Mouse (Mus musculus) limb, embryonic 11.5 days (tissue): Measurements from ENCODE around the gene Ap1b1. TPM values are rescaled to one million over a fixed set of nuclear protein-coding genes. Genes with fewer than 3 reads are reported as not detected.

ENCODE experiments used
- ATAC-seq: fragments of 200-750 bp; cut with Nextera tagmentation; 2 replicates; pipeline ENCODE4 v1.8.0; 2017; ENCODE audit warnings: low read depth; ENCODE audit not compliant: insufficient number of reproducible peaks, low FRiP score, low TSS enrichment
- DNase-seq: peaks from one replicate; pipeline ENCODE4 v3.0.0-alpha.2; 2015; ENCODE audit warnings: low spot score
- H3K27ac ChIP-seq: fragments of 300-500 bp; sonication (generic); replicated peaks from 2 replicates; pipeline ENCODE4 v1.5.1; 2014; ENCODE audit warnings: low read depth, mild to moderate bottlenecking, low read length
- H3K27me3 ChIP-seq: fragments of 300-500 bp; sonication (generic); 2 replicates; pipeline ENCODE4 v1.6.1; 2014; ENCODE audit warnings: mild to moderate bottlenecking, low read length, mixed read lengths; ENCODE audit not compliant: control insufficient read depth, insufficient read depth
- H3K36me3 ChIP-seq: fragments of 300-500 bp; sonication (generic); 2 replicates; pipeline ENCODE4 v1.6.1; 2014; ENCODE audit warnings: mild to moderate bottlenecking, low read length, moderate library complexity, mixed read lengths; ENCODE audit not compliant: control insufficient read depth, insufficient read depth
- H3K4me1 ChIP-seq: fragments of 300-500 bp; sonication (generic); 2 replicates; pipeline ENCODE4 v1.6.1; 2014; ENCODE audit warnings: low read length, mixed read lengths; ENCODE audit not compliant: control insufficient read depth, insufficient read depth
- H3K4me2 ChIP-seq: fragments of 300-500 bp; sonication (generic); 2 replicates; pipeline ENCODE4 v1.6.1; 2014; ENCODE audit warnings: low read depth, mild to moderate bottlenecking, moderate library complexity; ENCODE audit not compliant: severe bottlenecking
- H3K4me3 ChIP-seq: fragments of 300-500 bp; sonication (generic); 2 replicates; pipeline ENCODE4 v1.5.1; 2014; ENCODE audit warnings: low read depth, low read length
- H3K9ac ChIP-seq: fragments of 300-500 bp; sonication (generic); 2 replicates; pipeline ENCODE4 v1.6.1; 2014; ENCODE audit warnings: mild to moderate bottlenecking, low read length
- H3K9me3 ChIP-seq: fragments of 300-500 bp; sonication (generic); 2 replicates; pipeline ENCODE4 v1.6.1; 2016; ENCODE audit warnings: low read length; ENCODE audit not compliant: control insufficient read depth
- WGBS: fragments of 180-500 bp; shearing (Covaris S2); extraction: QIAGEN DNeasy Blood & Tissue Kit; methylation state at CpG from one replicate; pipeline ENCODE4 v1.1.7; 2014; 5-methylcytosine and 5-hydroxymethylcytosine counted together
- polyA plus RNA-seq: library from polyadenylated mRNA; unstranded; fragments of >200 nt; fragmentation: Nextera tagmentation; extraction: Ambion mirVana; gene quantifications from 2 replicates; pipeline ENCODE4 v1.2.1, GENCODE M21; 2014

Gene Ap1b1
- polyA plus RNA-seq, 1 experiment from 2014 or later = 48.9 TPM

GRCm38 (mm10) chr11:5025108-5025507 lies 38.5 kb downstream of the Ap1b1 start:
- no peak overlapping the region for H3K4me2 ChIP-seq
- H3K36me3 ChIP-seq = peaks cover 5% of the 10 kb centered on the region; the same call in 1 of the 2 replicates
- no peak overlapping the region for H3K4me3 ChIP-seq
- no peak overlapping the region for H3K27ac ChIP-seq
- no peaks in the 10 kb centered on the region for H3K27me3 ChIP-seq
- ATAC-seq (no peak), DNase-seq (no peak)
- no peaks in the 10 kb centered on the region for H3K4me1 ChIP-seq
- no peaks in the 10 kb centered on the region for H3K9me3 ChIP-seq
- H3K9ac ChIP-seq = no peak overlapping the region
- 97% methylated on average over 1 of the region's 1 CpGs for WGBS

GRCm38 (mm10) chr11:5028228-5028627 lies 41.6 kb downstream of the Ap1b1 start:
- Histone ChIP-seq H3K4me1 (no peaks in the 10 kb centered on the region), H3K9ac (no peak overlapping the region), H3K36me3 (peaks cover 7% of the 10 kb centered on the region; the same call in 1 of the 2 replicates), H3K4me2 (no peak overlapping the region), H3K27me3 (no peaks in the 10 kb centered on the region), H3K9me3 (no peaks in the 10 kb centered on the region), H3K4me3 (no peak overlapping the region), H3K27ac (no peak overlapping the region)
- DNase-seq = no peak
- ATAC-seq = no peak
- WGBS = 93% methylated on average over 7 of the region's 7 CpGs

GRCm38 (mm10) chr11:5032706-5033105 lies 46.1 kb downstream of the Ap1b1 start:
- no peak for ATAC-seq
- H3K36me3 ChIP-seq = peaks cover 17% of the 10 kb centered on the region; the same call in 1 of the 2 replicates
- 95% methylated on average over 10 of the region's 10 CpGs for WGBS

DNA sequence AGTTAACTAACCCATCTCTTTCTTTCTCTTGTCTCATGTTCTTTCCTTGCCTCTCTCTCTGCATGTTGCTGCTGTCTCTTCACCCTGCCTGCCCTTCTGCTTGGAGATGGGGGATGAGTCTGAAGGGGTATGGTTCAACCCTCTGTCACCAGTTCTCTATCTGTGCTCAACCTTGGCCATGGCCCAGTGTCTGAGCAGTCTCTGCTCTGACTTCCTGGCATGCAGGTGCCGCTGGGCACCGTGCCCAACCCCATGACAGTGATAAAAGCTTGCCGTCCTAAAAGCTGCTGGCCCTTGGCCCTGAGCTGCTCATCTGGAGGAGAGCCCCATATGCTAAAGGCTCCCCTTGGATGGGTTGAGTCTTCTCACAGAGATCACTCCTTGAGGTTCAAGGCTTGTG lies 46.5 kb downstream of the Ap1b1 start:
- no peaks in the 10 kb centered on the region for H3K27me3 ChIP-seq
- no peak for DNase-seq
- peaks cover 17% of the 10 kb centered on the region; the same call in 1 of the 2 replicates for H3K36me3 ChIP-seq
- H3K4me3 ChIP-seq = no peak overlapping the region
- no peak overlapping the region for H3K9ac ChIP-seq
- H3K27ac ChIP-seq = no peak overlapping the region
- ATAC-seq = no peak
- no peaks in the 10 kb centered on the region for H3K4me1 ChIP-seq
- 97% methylated on average over 3 of the region's 3 CpGs for WGBS
- H3K9me3 ChIP-seq = no peaks in the 10 kb centered on the region
- no peak overlapping the region for H3K4me2 ChIP-seq

More at GRCm38 (mm10) chr11:5032706-5033105, 46.1 kb downstream of the Ap1b1 start:
- no peak overlapping the region for H3K4me3 ChIP-seq
- H3K27ac ChIP-seq = no peak overlapping the region
- no peak for DNase-seq
- H3K9ac ChIP-seq = no peak overlapping the region
- H3K27me3 ChIP-seq = no peaks in the 10 kb centered on the region
- no peaks in the 10 kb centered on the region for H3K4me1 ChIP-seq
- no peak overlapping the region for H3K4me2 ChIP-seq
- no peaks in the 10 kb centered on the region for H3K9me3 ChIP-seq

DNA sequence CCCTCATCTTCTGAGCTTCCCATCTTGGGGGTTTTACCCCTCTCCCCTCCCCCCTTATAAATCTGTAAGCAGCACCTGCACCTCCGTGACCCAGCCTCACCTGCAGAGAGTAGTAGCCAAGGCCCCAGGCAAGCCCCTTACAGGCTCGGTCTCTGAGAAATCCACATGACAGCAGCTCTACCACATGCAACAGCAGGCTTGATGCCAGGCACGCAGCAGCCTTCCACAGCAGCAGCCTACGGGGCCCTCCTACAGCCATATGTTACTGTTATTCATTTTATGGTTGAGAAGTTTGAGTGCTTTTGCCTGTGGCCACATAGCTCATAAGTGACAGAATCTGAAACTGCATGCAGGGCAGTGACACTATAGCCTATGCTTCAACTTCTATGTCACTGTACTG lies 48.8 kb downstream of the Ap1b1 start:
- 90% methylated on average over 4 of the region's 4 CpGs for WGBS
- H3K36me3 ChIP-seq = peaks cover 23% of the 10 kb centered on the region
- no peak overlapping the region for H3K4me2 ChIP-seq
- no peaks in the 10 kb centered on the region for H3K4me1 ChIP-seq
- ATAC-seq (no peak), DNase-seq (no peak)
- H3K27me3 ChIP-seq = no peaks in the 10 kb centered on the region
- no peak overlapping the region for H3K9ac ChIP-seq
- no peak overlapping the region for H3K4me3 ChIP-seq
- H3K9me3 ChIP-seq = no peaks in the 10 kb centered on the region
- H3K27ac ChIP-seq = no peak overlapping the region

- H3K4me1 ChIP-seq = no peaks in the 10 kb centered on the region
- H3K27me3 ChIP-seq = no peaks in the 10 kb centered on the region
- no peaks in the 10 kb centered on the region for H3K9me3 ChIP-seq
- H3K9ac ChIP-seq = no peak overlapping the region
- no peak for DNase-seq
- no peak overlapping the region for H3K4me3 ChIP-seq
- WGBS = 85% methylated on average over 8 of the region's 8 CpGs
- no peak overlapping the region for H3K4me2 ChIP-seq
- no peak for ATAC-seq
- H3K36me3 ChIP-seq = peaks cover 21% of the 10 kb centered on the region
- H3K27ac ChIP-seq = no peak overlapping the region
Measured at GRCm38 (mm10) chr11:5037146-5037854, 50.7 kb downstream of the Ap1b1 start.

- Histone ChIP-seq H3K4me1 (no peaks in the 10 kb centered on the region), H3K27ac (no peak overlapping the region), H3K4me3 (no peak overlapping the region), H3K27me3 (no peaks in the 10 kb centered on the region), H3K9me3 (no peaks in the 10 kb centered on the region), H3K36me3 (peaks cover 13% of the 10 kb centered on the region), H3K9ac (no peak overlapping the region), H3K4me2 (no peak overlapping the region; the same call in 1 of the 2 replicates)
- ATAC-seq (no peak), DNase-seq (no peak)
- 88% methylated on average over 5 of the region's 5 CpGs for WGBS
Measured at GRCm38 (mm10) chr11:5040585-5040984, 54.0 kb downstream of the Ap1b1 start.

DNA sequence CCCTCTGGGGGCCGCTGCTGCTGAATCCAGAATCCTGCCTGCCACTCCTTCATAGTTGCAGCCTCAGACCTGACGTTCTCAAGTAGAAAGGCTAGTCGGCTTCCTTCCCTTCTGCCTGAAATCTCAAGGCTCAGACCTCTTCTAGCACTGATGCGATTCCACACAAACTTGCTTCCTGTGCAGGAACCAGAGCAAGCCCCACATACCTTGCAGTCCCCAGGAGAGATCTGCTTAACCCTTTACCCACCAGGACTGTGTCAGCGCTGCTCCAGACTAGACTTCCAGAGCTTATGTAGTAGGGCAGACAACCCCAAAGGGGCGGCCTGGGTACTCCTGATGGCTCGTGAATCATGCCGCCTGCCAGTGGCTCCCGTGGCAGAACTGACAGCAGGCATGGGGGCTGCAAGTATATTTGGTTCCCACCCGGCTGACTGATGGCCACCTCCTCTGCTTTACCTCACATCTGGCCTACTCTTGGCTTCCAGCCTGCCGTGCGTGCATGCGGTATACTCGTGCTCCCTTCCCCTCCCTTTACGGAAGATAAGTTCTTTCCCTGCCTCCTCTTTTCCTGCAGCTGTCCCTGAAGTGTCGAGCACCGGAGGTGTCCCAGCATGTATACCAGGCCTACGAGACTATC lies 54.6 kb downstream of the Ap1b1 start:
- no peak for DNase-seq
- peaks cover 11% of the 10 kb centered on the region for H3K36me3 ChIP-seq
- no peak overlapping the region for H3K9ac ChIP-seq
- no peaks in the 10 kb centered on the region for H3K27me3 ChIP-seq
- no peak overlapping the region for H3K27ac ChIP-seq
- H3K4me3 ChIP-seq = no peak overlapping the region
- H3K4me1 ChIP-seq = no peaks in the 10 kb centered on the region
- ATAC-seq = no peak
- no peaks in the 10 kb centered on the region for H3K9me3 ChIP-seq
- no peak overlapping the region; the same call in 1 of the 2 replicates for H3K4me2 ChIP-seq
- WGBS = 84% methylated on average over 18 of the region's 18 CpGs
